Mouse (Mus musculus) cerebellum, postnatal 25 days (tissue): ENCODE measurements around the gene Anks1.
A peak's percentile ranks its signal among the peaks of the same experiment; 100 is the strongest.
"Not testable (repeated sequence)": the region's sequence is repeated elsewhere in the genome, so short reads cannot be mapped to it uniquely, and the experiment has no call there.

Source experiments
- DNase-seq, 2 experiments: peaks; one replicate each; pipeline ENCODE4 v3.0.0; 2021; ENCODE audit warnings: mixed read lengths in 2 of 2

Anks1 gene

GRCm38 (mm10) chr17:27967529-27967928, 58.4 kb downstream of the Anks1 start:
- DNase-seq: no peak

GRCm38 (mm10) chr17:27968033-27968750, 59.1 kb downstream of the Anks1 start:
- DNase-seq: no peak

- DNase-seq: no peak
Observed at GRCm38 (mm10) chr17:27968903-27969302, 59.8 kb downstream of the Anks1 start.

- DNase-seq: no peak
Observed at GRCm38 (mm10) chr17:27969365-27969764, 60.3 kb downstream of the Anks1 start.

- no peak for DNase-seq
Observed at GRCm38 (mm10) chr17:27969896-27970295, 60.8 kb downstream of the Anks1 start.

- no peak for DNase-seq
Observed at GRCm38 (mm10) chr17:27970305-27970704, 61.2 kb downstream of the Anks1 start.

- peak; percentile 77 to 86 for DNase-seq
Observed at GRCm38 (mm10) chr17:27971496-27971895, 62.4 kb downstream of the Anks1 start.

GRCm38 (mm10) chr17:27973337-27973736, 64.2 kb downstream of the Anks1 start:
- DNase-seq: no peak

GRCm38 (mm10) chr17:27976266-27976665, 67.2 kb downstream of the Anks1 start:
- DNase-seq: no peak

GRCm38 (mm10) chr17:27977008-27977636, 68.0 kb downstream of the Anks1 start:
- DNase-seq: no peak

GRCm38 (mm10) chr17:27980391-27980955, 71.4 kb downstream of the Anks1 start:
- DNase-seq: no peak

GRCm38 (mm10) chr17:27981451-27982069, 72.5 kb downstream of the Anks1 start:
- no peak for DNase-seq

GRCm38 (mm10) chr17:27982070-27982457, 73.0 kb downstream of the Anks1 start:
- not testable (repeated sequence) for DNase-seq

- peak; percentile 84 to 88 for DNase-seq
Observed at GRCm38 (mm10) chr17:27982712-27983266, 73.7 kb downstream of the Anks1 start.

- peak; percentile 47 to 53 for DNase-seq
Observed at GRCm38 (mm10) chr17:27984421-27984820, 75.3 kb downstream of the Anks1 start.

GRCm38 (mm10) chr17:27986106-27986505, 77.0 kb downstream of the Anks1 start:
- peak; percentile 86 to 87 for DNase-seq

GRCm38 (mm10) chr17:27989807-27990542, 80.9 kb downstream of the Anks1 start:
- DNase-seq: peak; percentile 86 to 93

- DNase-seq: no peak
Observed at GRCm38 (mm10) chr17:27994001-27994944, 85.2 kb downstream of the Anks1 start.

GRCm38 (mm10) chr17:27996320-27996719, 87.2 kb downstream of the Anks1 start:
- no peak for DNase-seq

GRCm38 (mm10) chr17:27997212-27997611, 88.1 kb downstream of the Anks1 start:
- no peak for DNase-seq

GRCm38 (mm10) chr17:27999683-28000273, 90.7 kb downstream of the Anks1 start:
- not testable (repeated sequence) for DNase-seq
